Mouse (Mus musculus) stomach, postnatal 0 days (tissue): ENCODE measurements around the gene Zfhx3.

Experiments
- CTCF ChIP-seq: IDR thresholded peaks from 2 replicates; pipeline ENCODE4 v1.5.1; 2016; ENCODE audit warnings: antibody characterized with exemption, low read depth, mild to moderate bottlenecking, moderate library complexity
- EP300 ChIP-seq: optimal IDR thresholded peaks from 2 replicates; pipeline ENCODE3; 2016; ENCODE audit warnings: antibody characterized with exemption

GRCm38 (mm10) chr8:108510641-108511325, 568.3 kb downstream of the Zfhx3 start:
- TF ChIP-seq CTCF, result no peak
- TF ChIP-seq EP300, result no peak
